Mouse (Mus musculus): ENCODE measurements around the gene Slc7a8. TPM values are rescaled to one million over a fixed set of nuclear protein-coding genes. Genes with fewer than 3 reads are reported as not detected.

The Slc7a8 gene
- polyA plus RNA-seq, 1 experiment from 2014 or later, result 2.2 TPM

- ATAC-seq, result no peak
- no peaks in the 10 kb centered on the region for H3K36me3 ChIP-seq (replicated peaks; ENCODE audit: insufficient read depth, low read length)
- TF ChIP-seq EP300 (IDR thresholded peaks at IDR 0.05; ENCODE audit: low read depth), result no peak
- TF ChIP-seq CTCF (IDR thresholded peaks at IDR 0.05; ENCODE audit: low read depth), result no peak
- H3K4me3 ChIP-seq (ENCODE audit: low read depth, low read length), result no peak overlapping the region
- H3K27me3 ChIP-seq (ENCODE audit: insufficient read depth, low read length), result no peaks in the 10 kb centered on the region
- H3K4me2 ChIP-seq (ENCODE audit: low read depth, low read length), result no peak overlapping the region
- WGBS (ENCODE audit: insufficient replicate concordance), result 71% methylated on average over 5 of the region's 5 CpGs
- H3K9me3 ChIP-seq (ENCODE audit: low read length), result no peaks in the 10 kb centered on the region
- no peak overlapping the region for H3K9ac ChIP-seq (replicated peaks)
- no peak overlapping the region for H3K27ac ChIP-seq (ENCODE audit: low read depth)
- H3K4me1 ChIP-seq (ENCODE audit: insufficient read depth), result no peaks in the 10 kb centered on the region
- DNase-seq, result no peak
These were observed 54.2 kb downstream of the Slc7a8 start for GRCm38 (mm10) chr14:54727565-54727964.

GRCm38 (mm10) chr14:54724049-54724448 is 57.7 kb downstream of the Slc7a8 start:
- no peak overlapping the region for H3K9ac ChIP-seq (replicated peaks)
- no peak overlapping the region for H3K4me3 ChIP-seq (ENCODE audit: low read depth, low read length)
- no peak overlapping the region for H3K4me2 ChIP-seq (ENCODE audit: low read depth, low read length)
- no peaks in the 10 kb centered on the region for H3K9me3 ChIP-seq (ENCODE audit: low read length)
- H3K36me3 ChIP-seq (replicated peaks; ENCODE audit: insufficient read depth, low read length), result no peaks in the 10 kb centered on the region
- TF ChIP-seq CTCF (IDR thresholded peaks at IDR 0.05; ENCODE audit: low read depth) (no peak), EP300 (IDR thresholded peaks at IDR 0.05; ENCODE audit: low read depth) (no peak)
- 47% methylated on average over 6 of the region's 6 CpGs for WGBS (ENCODE audit: insufficient replicate concordance)
- H3K27me3 ChIP-seq (ENCODE audit: insufficient read depth, low read length), result no peaks in the 10 kb centered on the region
- H3K4me1 ChIP-seq (ENCODE audit: insufficient read depth), result no peaks in the 10 kb centered on the region
- ATAC-seq, result no peak
- no peak for DNase-seq
- H3K27ac ChIP-seq (ENCODE audit: low read depth), result no peak overlapping the region

- Histone ChIP-seq H3K4me3 (ENCODE audit: low read depth, low read length) (no peak overlapping the region), H3K27ac (ENCODE audit: low read depth) (no peak overlapping the region), H3K4me2 (ENCODE audit: low read depth, low read length) (no peak overlapping the region), H3K4me1 (ENCODE audit: insufficient read depth) (no peaks in the 10 kb centered on the region), H3K27me3 (ENCODE audit: insufficient read depth, low read length) (no peaks in the 10 kb centered on the region), H3K9me3 (ENCODE audit: low read length) (no peaks in the 10 kb centered on the region), H3K36me3 (replicated peaks; ENCODE audit: insufficient read depth, low read length) (no peaks in the 10 kb centered on the region), H3K9ac (replicated peaks) (no peak overlapping the region)
- DNase-seq (no peak), ATAC-seq (no peak)
- TF ChIP-seq CTCF (IDR thresholded peaks at IDR 0.05; ENCODE audit: low read depth) (no peak), EP300 (IDR thresholded peaks at IDR 0.05; ENCODE audit: low read depth) (no peak)
- WGBS (ENCODE audit: insufficient replicate concordance), result 83% methylated on average over 10 of the region's 10 CpGs
These were observed 60.0 kb downstream of the Slc7a8 start for GRCm38 (mm10) chr14:54721711-54722110.

- DNase-seq (no peak), ATAC-seq (no peak)
- Histone ChIP-seq H3K4me3 (ENCODE audit: low read depth, low read length) (no peak overlapping the region), H3K4me2 (ENCODE audit: low read depth, low read length) (no peak overlapping the region), H3K9me3 (ENCODE audit: low read length) (no peaks in the 10 kb centered on the region), H3K27ac (ENCODE audit: low read depth) (no peak overlapping the region), H3K4me1 (ENCODE audit: insufficient read depth) (no peaks in the 10 kb centered on the region), H3K27me3 (ENCODE audit: insufficient read depth, low read length) (no peaks in the 10 kb centered on the region), H3K9ac (replicated peaks) (no peak overlapping the region), H3K36me3 (replicated peaks; ENCODE audit: insufficient read depth, low read length) (no peaks in the 10 kb centered on the region)
- TF ChIP-seq CTCF (IDR thresholded peaks at IDR 0.05; ENCODE audit: low read depth) (no peak), EP300 (IDR thresholded peaks at IDR 0.05; ENCODE audit: low read depth) (no peak)
- WGBS (ENCODE audit: insufficient replicate concordance), result 73% methylated on average over 7 of the region's 7 CpGs
These were observed 60.9 kb downstream of the Slc7a8 start for GRCm38 (mm10) chr14:54720654-54721350.

- no peak for TF ChIP-seq CTCF (IDR thresholded peaks at IDR 0.05; ENCODE audit: low read depth)
- TF ChIP-seq EP300 (IDR thresholded peaks at IDR 0.05; ENCODE audit: low read depth), result no peak
- H3K4me2 ChIP-seq (ENCODE audit: low read depth, low read length), result no peak overlapping the region
- ATAC-seq (no peak), DNase-seq (no peak)
- WGBS (ENCODE audit: insufficient replicate concordance), result 76% methylated on average over 11 of the region's 11 CpGs
- no peaks in the 10 kb centered on the region for H3K36me3 ChIP-seq (replicated peaks; ENCODE audit: insufficient read depth, low read length)
- no peak overlapping the region for H3K9ac ChIP-seq (replicated peaks)
- H3K27me3 ChIP-seq (ENCODE audit: insufficient read depth, low read length), result no peaks in the 10 kb centered on the region
- no peaks in the 10 kb centered on the region for H3K9me3 ChIP-seq (ENCODE audit: low read length)
- 0 out of 2 replicates have a peak, but pooled peaks cover under 1% of the 10 kb centered on the region for H3K4me1 ChIP-seq (ENCODE audit: insufficient read depth)
- no peak overlapping the region for H3K27ac ChIP-seq (ENCODE audit: low read depth)
- no peak overlapping the region for H3K4me3 ChIP-seq (ENCODE audit: low read depth, low read length)
These were observed 61.7 kb downstream of the Slc7a8 start for GRCm38 (mm10) chr14:54720041-54720440.

- Histone ChIP-seq H3K36me3 (replicated peaks; ENCODE audit: insufficient read depth, low read length) (no peaks in the 10 kb centered on the region), H3K4me1 (ENCODE audit: insufficient read depth) (peaks cover 8% of the 10 kb centered on the region), H3K27me3 (ENCODE audit: insufficient read depth, low read length) (no peaks in the 10 kb centered on the region), H3K9me3 (ENCODE audit: low read length) (no peaks in the 10 kb centered on the region), H3K9ac (replicated peaks) (no peak overlapping the region), H3K4me3 (ENCODE audit: low read depth, low read length) (no peak overlapping the region), H3K27ac (ENCODE audit: low read depth) (no peak overlapping the region), H3K4me2 (ENCODE audit: low read depth, low read length) (no peak overlapping the region)
- WGBS (ENCODE audit: insufficient replicate concordance), result 83% methylated on average over 1 of the region's 1 CpGs
- TF ChIP-seq EP300 (IDR thresholded peaks at IDR 0.05; ENCODE audit: low read depth) (no peak), CTCF (IDR thresholded peaks at IDR 0.05; ENCODE audit: low read depth) (no peak)
- DNase-seq, result no peak
- ATAC-seq, result no peak
These were observed 66.3 kb downstream of the Slc7a8 start for GRCm38 (mm10) chr14:54715402-54715801.

All from liver, postnatal 0 days (tissue).